Mouse (Mus musculus) heart, postnatal 0 days (tissue): ENCODE measurements around the gene Irf3.

Source experiments
- CTCF ChIP-seq: IDR thresholded peaks from 2 replicates; pipeline ENCODE4 v1.5.1; 2016; ENCODE audit warnings: antibody characterized with exemption, control low read depth, low read depth
- EP300 ChIP-seq: IDR thresholded peaks from 2 replicates; pipeline ENCODE4 v1.6.1; 2016; ENCODE audit warnings: antibody characterized with exemption, low read depth

DNA sequence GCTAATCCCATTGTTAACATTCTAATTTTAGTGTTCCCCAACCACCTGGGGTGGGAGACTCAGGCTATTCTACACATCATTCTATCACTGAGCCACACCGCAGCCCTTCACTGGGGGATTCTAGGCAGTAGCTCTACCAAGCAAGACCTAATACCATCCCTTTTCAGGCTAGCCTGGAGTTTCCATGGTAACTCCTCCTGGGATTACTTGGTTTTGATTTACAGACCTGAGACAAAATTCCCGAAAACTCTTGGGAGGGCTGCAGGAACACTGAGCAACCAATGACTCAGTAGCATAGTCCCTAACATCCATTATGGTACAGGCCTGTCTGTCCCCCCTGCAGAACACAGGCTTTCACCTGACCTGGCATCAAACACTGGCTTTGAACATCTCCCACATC is 28.8 kb downstream of the Irf3 start:
- TF ChIP-seq CTCF: no peak
- TF ChIP-seq EP300: no peak
